Mouse (Mus musculus) monocyte, adult 2 months (primary cell): ENCODE results near the gene Vmn1r151.
"Not testable (repeated sequence)": the region's sequence is repeated elsewhere in the genome, so short reads cannot be mapped to it uniquely, and the experiment has no call there.

ENCODE experiments used
- DNase-seq, 2 experiments: peaks; one replicate each; pipeline ENCODE4 v3.0.0; 2022; ENCODE audit warnings: low spot score in 2 of 2, low read depth in 1 of 2

The Vmn1r151 gene

GRCm38 (mm10) chr7:22499578-22499977, at the start of gene Vmn1r151:
TSS of gene Vmn1r151 (minus strand) at chr7:22499678.
- DNase-seq: not testable (repeated sequence)

GRCm38 (mm10) chr7:22534787-22535186, 35.3 kb upstream of the Vmn1r151 start, which contains the start of gene Gm8677:
TSS of gene Gm8677 (minus strand) at chr7:22534887.
- not testable (repeated sequence) for DNase-seq

GRCm38 (mm10) chr7:22522667-22523066, 23.2 kb upstream of the Vmn1r151 start, which contains the start of gene Vmn1r152:
TSS of gene Vmn1r152 (plus strand) at chr7:22522967.
- DNase-seq: not testable (repeated sequence)

- DNase-seq: not testable (repeated sequence)
Measured at GRCm38 (mm10) chr7:22463975-22464374, 35.5 kb downstream of the Vmn1r151 start, which contains the start of gene Gm10665. TSS of gene Gm10665 (minus strand) at chr7:22464075.
